Mouse (Mus musculus) liver, postnatal 0 days (tissue): ENCODE results near the gene Pfas.

Experiments used
- CTCF ChIP-seq: sonication (generic); IDR thresholded peaks from 2 replicates; pipeline ENCODE4 v1.5.1; 2016; ENCODE audit warnings: antibody characterized with exemption, low read depth
- EP300 ChIP-seq: IDR thresholded peaks from 2 replicates; pipeline ENCODE4 v1.6.1; 2016; ENCODE audit warnings: antibody characterized with exemption, low read depth, mild to moderate bottlenecking

GRCm38 (mm10) chr11:69048151-69048550 is 39.9 kb upstream of the Pfas start:
- no peak for TF ChIP-seq CTCF
- TF ChIP-seq EP300 = no peak
